15 mouse cellular contexts compared by ENCODE assay signal in genomic region chr7:113518961-113519360, GRCm38 (mm10).
"Had no signal": no experiment of that assay in that cellular context is flagged by ENCODE, and none has a peak within 500 bp of the region (broad histone marks: within the 10 kb centered on the region; RNA-seq: fewer than 3 reads in every experiment).

No protein-coding gene starts in this region.

- H3K36me3 ChIP-seq: limb, embryonic 12.5 days; liver, embryonic 13.5 days; lung, embryonic 15.5 days; midbrain, embryonic 10.5 days; neural tube, embryonic 15.5 days had no signal

- H3K27ac ChIP-seq: layer of hippocampus, adult 2 months; limb, embryonic 12.5 days; liver, embryonic 13.5 days; lung, embryonic 15.5 days; midbrain, embryonic 10.5 days; neural tube, embryonic 15.5 days; stomach, postnatal 0 days had no signal

- DNase-seq: kidney, postnatal 10 days; kidney, postnatal 4 days; liver; liver, embryonic 13.5 days; liver, postnatal 0 days; midbrain, embryonic 14.5 days; right cerebral cortex, adult 18-20 months; thymus, postnatal 4 days had no signal

- H3K4me3 ChIP-seq: layer of hippocampus, adult 2 months; limb, embryonic 12.5 days; liver, embryonic 13.5 days; lung, embryonic 15.5 days; midbrain, embryonic 10.5 days; myocyte; neural tube, embryonic 15.5 days had no signal

- ATAC-seq: liver, postnatal 0 days had no signal
